Mouse (Mus musculus) hindbrain, embryonic 13.5 days (tissue): ENCODE data around the gene Necab3. TPM values are rescaled to one million over a fixed set of nuclear protein-coding genes. Genes with fewer than 3 reads are reported as not detected.

Experiments used
- ATAC-seq: fragments of 200-750 bp; cut with Nextera tagmentation; 2 replicates; pipeline ENCODE4 v1.8.0; 2017; ENCODE audit warnings: moderate TSS enrichment; ENCODE audit not compliant: low FRiP score
- H3K27ac ChIP-seq: fragments of 300-500 bp; sonication (generic); 2 replicates; pipeline ENCODE4 v1.5.1; 2015; ENCODE audit warnings: inconsistent platforms, mild to moderate bottlenecking, moderate library complexity
- H3K27me3 ChIP-seq: fragments of 300-500 bp; sonication (generic); 2 replicates; pipeline ENCODE4 v1.6.1; 2015; ENCODE audit warnings: mild to moderate bottlenecking, inconsistent platforms
- H3K36me3 ChIP-seq: fragments of 300-500 bp; sonication (generic); 2 replicates; pipeline ENCODE4 v1.6.1; 2015; ENCODE audit warnings: mild to moderate bottlenecking, inconsistent platforms
- H3K4me1 ChIP-seq: fragments of 300-500 bp; sonication (generic); replicated peaks from 2 replicates; pipeline ENCODE4 v1.6.1; 2015; ENCODE audit warnings: inconsistent platforms
- H3K4me2 ChIP-seq: fragments of 300-500 bp; sonication (generic); 2 replicates; pipeline ENCODE4 v1.6.1; 2015; ENCODE audit warnings: inconsistent platforms, mild to moderate bottlenecking, moderate library complexity
- H3K4me3 ChIP-seq: fragments of 300-500 bp; sonication (generic); 2 replicates; pipeline ENCODE4 v1.5.1; 2015; ENCODE audit warnings: mild to moderate bottlenecking, inconsistent platforms
- H3K9ac ChIP-seq: fragments of 300-500 bp; sonication (generic); 2 replicates; pipeline ENCODE4 v1.6.1; 2015; ENCODE audit warnings: mild to moderate bottlenecking, inconsistent platforms
- H3K9me3 ChIP-seq: fragments of 300-500 bp; sonication (generic); 2 replicates; pipeline ENCODE4 v1.6.1; 2016; ENCODE audit warnings: inconsistent platforms
- WGBS: fragments of 180-500 bp; shearing (Covaris S2); methylation state at CpG from one replicate; pipeline ENCODE4 v1.1.7; 2015; 5-methylcytosine and 5-hydroxymethylcytosine counted together
- polyA plus RNA-seq: library from polyadenylated mRNA; unstranded; fragments of >200 nt; fragmentation: Nextera tagmentation; extraction: Ambion mirVana; gene quantifications from 2 replicates; pipeline ENCODE4 v1.2.1, GENCODE M21; 2015

The Necab3 gene
- polyA plus RNA-seq, 1 experiment from 2014 or later: 15.6 TPM

DNA sequence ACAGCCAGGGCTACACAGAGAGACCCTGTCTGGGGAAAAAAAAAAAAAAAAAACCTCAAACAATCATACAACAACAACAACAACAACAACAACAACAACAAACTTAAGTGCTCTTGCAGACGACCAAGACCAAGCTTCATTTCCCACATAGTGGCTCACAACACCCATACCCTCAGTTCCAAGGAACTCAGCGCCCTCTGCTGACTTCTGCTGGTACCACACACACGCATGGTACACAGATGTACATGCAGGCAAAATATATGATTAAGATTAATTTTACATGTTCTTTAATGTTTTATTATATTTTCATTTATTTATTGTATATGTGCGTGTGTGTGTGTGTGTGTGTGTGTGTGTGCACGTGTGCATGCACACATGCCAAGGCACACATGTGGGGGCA lies 27.7 kb upstream of the Necab3 start:
- H3K27me3 ChIP-seq: no peaks in the 10 kb centered on the region
- 81% methylated on average over 5 of the region's 5 CpGs for WGBS
- H3K9me3 ChIP-seq: no peaks in the 10 kb centered on the region
- H3K4me3 ChIP-seq: no peak overlapping the region
- H3K4me1 ChIP-seq: peaks cover 26% of the 10 kb centered on the region
- ATAC-seq: no peak
- no peak overlapping the region for H3K9ac ChIP-seq
- no peak overlapping the region for H3K4me2 ChIP-seq
- no peak overlapping the region for H3K27ac ChIP-seq
- peaks cover 11% of the 10 kb centered on the region for H3K36me3 ChIP-seq

DNA sequence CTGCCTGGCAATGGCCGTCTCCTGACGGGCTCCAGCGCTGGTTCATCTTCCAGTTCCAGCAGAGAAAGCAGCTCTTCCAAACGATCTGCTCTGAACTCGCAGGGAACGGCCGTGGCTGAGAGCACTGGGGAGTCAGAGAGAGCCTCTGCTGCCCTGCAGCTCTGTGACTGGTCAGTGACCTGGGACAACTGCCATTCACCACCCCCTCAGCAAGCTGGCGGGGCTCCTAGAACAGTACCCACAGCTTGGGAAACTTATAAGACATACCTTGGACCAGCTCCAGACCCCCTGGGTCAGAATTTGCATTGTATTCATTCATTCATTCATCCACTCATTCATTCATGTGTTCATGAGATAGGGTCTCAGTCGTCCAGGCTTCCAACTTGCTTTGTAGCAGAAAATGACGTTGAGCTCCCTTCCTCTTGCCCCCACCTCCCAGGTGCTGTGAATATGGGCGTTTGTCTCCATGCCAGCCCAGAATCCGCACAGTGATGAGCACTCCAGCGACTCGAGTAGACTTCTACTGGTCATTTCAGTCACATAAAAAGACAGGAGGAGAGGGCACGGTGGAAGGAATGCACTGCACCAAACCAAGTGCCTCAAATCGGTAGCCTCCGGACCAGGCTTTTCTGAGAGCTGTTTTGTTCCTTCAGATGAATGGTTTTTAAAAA lies 26.4 kb upstream of the Necab3 start:
- 58% methylated on average over 17 of the region's 17 CpGs for WGBS
- Histone ChIP-seq H3K27ac (peak overlapping the region; percentile 78), H3K9me3 (no peaks in the 10 kb centered on the region), H3K27me3 (no peaks in the 10 kb centered on the region), H3K4me2 (no peak overlapping the region), H3K36me3 (peaks cover 10% of the 10 kb centered on the region), H3K9ac (0 out of 2 replicates have a peak overlapping the region, but pooled peaks have one; percentile 24), H3K4me1 (peaks cover 26% of the 10 kb centered on the region), H3K4me3 (no peak overlapping the region)
- no peak for ATAC-seq

GRCm38 (mm10) chr2:154583906-154584872 lies 25.5 kb upstream of the Necab3 start:
- Histone ChIP-seq H3K27me3 (no peaks in the 10 kb centered on the region), H3K9ac (0 out of 2 replicates have a peak overlapping the region, but pooled peaks have one; percentile 24), H3K9me3 (no peaks in the 10 kb centered on the region), H3K4me3 (no peak overlapping the region), H3K4me1 (peaks cover 26% of the 10 kb centered on the region), H3K36me3 (peaks cover 6% of the 10 kb centered on the region), H3K4me2 (no peak overlapping the region), H3K27ac (peak overlapping the region; percentile 78)
- WGBS: 50% methylated on average over 15 of the region's 15 CpGs
- ATAC-seq: peak; percentile 69

DNA sequence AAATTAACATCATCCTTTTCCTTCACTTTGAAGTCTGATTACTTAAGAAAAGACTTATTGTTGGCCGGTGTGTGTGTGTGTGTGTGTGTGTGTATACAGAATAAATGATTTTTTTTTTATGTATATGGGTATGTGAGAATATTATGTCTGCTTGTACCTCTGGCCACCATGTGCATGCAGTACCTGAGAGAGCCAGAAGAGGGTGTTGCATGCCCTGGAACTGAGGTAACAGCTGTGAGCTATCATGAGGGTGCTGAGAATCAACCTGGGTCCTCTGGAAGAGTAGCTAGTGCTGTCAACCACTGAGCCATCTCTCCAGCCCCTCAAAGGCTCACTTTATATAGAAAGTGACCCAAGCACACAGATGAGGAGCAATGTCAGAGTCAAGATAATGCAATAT lies 22.7 kb upstream of the Necab3 start:
- Histone ChIP-seq H3K4me1 (peaks cover 40% of the 10 kb centered on the region), H3K4me2 (no peak overlapping the region), H3K9ac (no peak overlapping the region), H3K9me3 (no peaks in the 10 kb centered on the region), H3K27me3 (no peaks in the 10 kb centered on the region), H3K4me3 (no peak overlapping the region), H3K36me3 (no peaks in the 10 kb centered on the region), H3K27ac (no peak overlapping the region)
- 100% methylated on average over 1 of the region's 1 CpGs for WGBS
- ATAC-seq: no peak

GRCm38 (mm10) chr2:154580586-154580985 lies 21.9 kb upstream of the Necab3 start:
- H3K9ac ChIP-seq: no peak overlapping the region
- no peak overlapping the region for H3K4me2 ChIP-seq
- 0 out of 2 replicates have a peak overlapping the region, but pooled peaks have one; percentile 40 for H3K27ac ChIP-seq
- H3K36me3 ChIP-seq: no peaks in the 10 kb centered on the region
- H3K9me3 ChIP-seq: no peaks in the 10 kb centered on the region
- no peak for ATAC-seq
- H3K27me3 ChIP-seq: no peaks in the 10 kb centered on the region
- H3K4me3 ChIP-seq: no peak overlapping the region
- peaks cover 39% of the 10 kb centered on the region for H3K4me1 ChIP-seq
- 82% methylated on average over 8 of the region's 8 CpGs for WGBS

GRCm38 (mm10) chr2:154577744-154578067 lies 19.0 kb upstream of the Necab3 start:
- peak overlapping the region; percentile 39; the same call in 1 of the 2 replicates for H3K9ac ChIP-seq
- peak; percentile 22; the same call in 1 of the 2 replicates for ATAC-seq

GRCm38 (mm10) chr2:154576876-154577743 lies 18.4 kb upstream of the Necab3 start:
- Histone ChIP-seq H3K4me3 (no peak overlapping the region), H3K27ac (peak overlapping the region; percentile 77), H3K4me2 (no peak overlapping the region), H3K9me3 (no peaks in the 10 kb centered on the region), H3K9ac (peak overlapping the region; percentile 39), H3K27me3 (no peaks in the 10 kb centered on the region), H3K4me1 (peaks cover 21% of the 10 kb centered on the region), H3K36me3 (no peaks in the 10 kb centered on the region)
- ATAC-seq: peak; percentile 49; the same call in 1 of the 2 replicates
- WGBS: 20% methylated on average over 12 of the region's 12 CpGs

More at GRCm38 (mm10) chr2:154577744-154578067, 19.0 kb upstream of the Necab3 start:
- 46% methylated on average over 6 of the region's 6 CpGs for WGBS
- Histone ChIP-seq H3K4me3 (no peak overlapping the region), H3K27ac (peak overlapping the region; percentile 77), H3K36me3 (no peaks in the 10 kb centered on the region), H3K9me3 (no peaks in the 10 kb centered on the region), H3K4me1 (peaks cover 21% of the 10 kb centered on the region), H3K4me2 (no peak overlapping the region), H3K27me3 (no peaks in the 10 kb centered on the region)

GRCm38 (mm10) chr2:154574271-154574670 lies 15.6 kb upstream of the Necab3 start:
- no peak overlapping the region for H3K27ac ChIP-seq
- peaks cover 33% of the 10 kb centered on the region for H3K4me1 ChIP-seq
- no peak overlapping the region for H3K4me3 ChIP-seq
- H3K4me2 ChIP-seq: no peak overlapping the region
- WGBS: 30% methylated on average over 7 of the region's 7 CpGs
- H3K9me3 ChIP-seq: no peaks in the 10 kb centered on the region
- no peaks in the 10 kb centered on the region for H3K27me3 ChIP-seq
- no peak for ATAC-seq
- H3K36me3 ChIP-seq: no peaks in the 10 kb centered on the region
- no peak overlapping the region for H3K9ac ChIP-seq

DNA sequence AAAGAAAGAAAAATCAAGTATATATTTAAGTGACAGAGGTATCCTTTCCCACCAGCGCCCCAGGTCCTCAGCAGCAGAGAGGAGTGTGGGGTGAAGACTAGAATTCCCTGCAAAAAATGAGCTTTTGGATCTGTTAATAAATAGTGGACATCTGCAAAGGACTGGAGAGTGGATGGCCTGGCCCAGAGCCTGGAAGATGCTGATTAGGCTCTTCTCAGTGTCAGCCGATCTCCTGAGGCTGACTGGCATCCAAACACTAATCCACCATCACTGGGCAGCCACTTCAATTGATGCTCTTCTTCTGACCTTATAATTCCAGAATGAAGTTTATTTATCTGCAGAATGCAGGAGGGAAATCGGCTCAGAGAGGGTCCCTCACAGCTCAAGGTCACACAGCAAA lies 14.3 kb upstream of the Necab3 start:
- WGBS: 83% methylated on average over 3 of the region's 3 CpGs
- no peak overlapping the region for H3K9ac ChIP-seq
- ATAC-seq: no peak
- H3K27ac ChIP-seq: no peak overlapping the region
- peaks cover 45% of the 10 kb centered on the region for H3K4me1 ChIP-seq
- no peaks in the 10 kb centered on the region for H3K9me3 ChIP-seq
- no peaks in the 10 kb centered on the region for H3K27me3 ChIP-seq
- no peak overlapping the region for H3K4me2 ChIP-seq
- H3K4me3 ChIP-seq: no peak overlapping the region
- no peaks in the 10 kb centered on the region for H3K36me3 ChIP-seq

GRCm38 (mm10) chr2:154571976-154572375 lies 13.3 kb upstream of the Necab3 start:
- ATAC-seq: no peak
- Histone ChIP-seq H3K27me3 (no peaks in the 10 kb centered on the region), H3K4me2 (no peak overlapping the region), H3K4me3 (no peak overlapping the region), H3K4me1 (peaks cover 40% of the 10 kb centered on the region), H3K27ac (no peak overlapping the region), H3K9ac (no peak overlapping the region), H3K9me3 (no peaks in the 10 kb centered on the region), H3K36me3 (no peaks in the 10 kb centered on the region)
- WGBS: 74% methylated on average over 8 of the region's 8 CpGs

DNA sequence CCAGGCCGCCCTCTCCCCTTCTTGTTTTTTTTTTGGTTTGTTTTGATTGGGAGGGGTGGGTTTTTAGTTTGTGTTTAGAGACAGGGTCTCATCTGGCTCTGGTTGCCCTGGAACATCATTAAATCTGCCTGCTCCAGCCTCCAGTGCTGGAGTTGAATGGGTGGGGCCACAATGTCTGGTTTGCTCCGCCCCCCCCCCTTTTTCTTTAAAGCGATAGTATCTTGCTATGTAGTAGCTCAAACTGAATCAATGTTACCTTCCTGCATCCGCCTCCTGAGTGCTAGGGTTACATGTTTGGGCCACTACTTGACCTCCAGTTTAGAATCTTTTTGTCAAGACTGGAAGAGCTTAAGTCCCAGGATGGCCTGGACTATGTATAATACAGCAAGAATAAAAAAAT lies 12.6 kb upstream of the Necab3 start:
- Histone ChIP-seq H3K9ac (no peak overlapping the region), H3K36me3 (no peaks in the 10 kb centered on the region), H3K4me3 (no peak overlapping the region), H3K4me1 (peaks cover 39% of the 10 kb centered on the region), H3K9me3 (no peaks in the 10 kb centered on the region), H3K4me2 (no peak overlapping the region), H3K27ac (no peak overlapping the region), H3K27me3 (no peaks in the 10 kb centered on the region)
- WGBS: 79% methylated on average over 4 of the region's 4 CpGs
- no peak for ATAC-seq

- no peak overlapping the region for H3K9ac ChIP-seq
- WGBS: 69% methylated on average over 4 of the region's 4 CpGs
Measured at GRCm38 (mm10) chr2:154570666-154571065, 12.0 kb upstream of the Necab3 start.

More at GRCm38 (mm10) chr2:154570666-154571065, 12.0 kb upstream of the Necab3 start:
- peaks cover 44% of the 10 kb centered on the region for H3K4me1 ChIP-seq
- no peaks in the 10 kb centered on the region for H3K36me3 ChIP-seq
- H3K4me3 ChIP-seq: peak overlapping the region; percentile 63
- H3K9me3 ChIP-seq: no peaks in the 10 kb centered on the region
- ATAC-seq: no peak
- H3K27ac ChIP-seq: 0 out of 2 replicates have a peak overlapping the region, but pooled peaks have one; percentile 76
- H3K4me2 ChIP-seq: peak overlapping the region; percentile 83
- H3K27me3 ChIP-seq: no peaks in the 10 kb centered on the region
